Mouse (Mus musculus) hematopoietic stem cell, adult 5-6 weeks (primary cell): ENCODE measurements around the gene Stk32c. TPM values are rescaled to one million over a fixed set of nuclear protein-coding genes. Genes with fewer than 3 reads are reported as not detected.

ENCODE experiments used
- ATAC-seq, 2 experiments: fragments of 125-278 bp in 1 of 2; replicated peaks in 1 of 2; 2 replicates each; pipeline ENCODE4 v1.8.0; 2016 to 2017; ENCODE audit warnings: inconsistent platforms in 2 of 2, mild to moderate bottlenecking in 2 of 2, moderate number of reproducible peaks in 2 of 2, low read depth in 1 of 2, moderate TSS enrichment in 1 of 2; ENCODE audit not compliant: low FRiP score in 2 of 2, poor library complexity in 2 of 2, severe bottlenecking in 2 of 2, insufficient read depth in 1 of 2, low TSS enrichment in 1 of 2
- total RNA-seq: library from RNA; stranded (forward); fragments of 172-1452, 232-1000 nt; gene quantifications from 2 replicates; pipeline ENCODE4 v1.2.3, GENCODE M21; 2017

Stk32c gene
- total RNA-seq, 1 experiment from 2014 or later, result not detected

DNA sequence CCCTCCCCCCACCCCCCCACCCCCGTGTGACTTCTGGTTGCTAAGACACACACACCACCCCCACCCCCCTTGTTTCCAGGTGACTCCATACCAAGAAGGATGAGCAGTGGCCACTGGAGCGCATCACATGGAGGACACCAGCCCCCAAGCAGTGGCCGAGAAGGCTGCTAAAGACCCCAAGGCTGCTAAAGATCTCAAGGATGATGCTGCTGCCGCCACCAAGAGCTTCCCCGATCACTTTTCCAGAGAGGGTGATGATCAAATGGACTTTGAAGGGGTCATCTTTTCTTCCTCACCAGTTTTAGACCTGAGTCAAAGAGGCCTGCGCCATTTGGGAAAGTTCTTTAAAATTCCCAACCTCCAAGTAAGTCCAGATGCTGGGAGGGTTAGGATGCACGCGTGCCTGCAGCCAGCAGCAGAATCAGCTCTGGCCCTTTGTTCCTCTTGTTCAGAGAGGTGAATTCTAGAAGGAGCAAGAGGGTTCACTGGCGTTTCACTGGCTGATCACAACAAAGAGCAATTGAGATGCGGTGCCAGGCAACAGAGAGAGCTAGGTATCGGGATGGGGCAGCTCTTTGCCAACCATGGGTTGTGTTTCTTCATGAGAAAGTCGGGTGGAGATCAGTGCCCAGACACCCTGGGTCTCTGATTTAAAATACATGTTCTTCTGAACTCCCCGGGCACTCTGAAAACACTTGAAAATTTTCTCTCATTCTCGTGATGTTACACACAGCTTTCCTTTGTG is 1.7 kb upstream of the Stk32c start:
- ATAC-seq, result no peak

DNA sequence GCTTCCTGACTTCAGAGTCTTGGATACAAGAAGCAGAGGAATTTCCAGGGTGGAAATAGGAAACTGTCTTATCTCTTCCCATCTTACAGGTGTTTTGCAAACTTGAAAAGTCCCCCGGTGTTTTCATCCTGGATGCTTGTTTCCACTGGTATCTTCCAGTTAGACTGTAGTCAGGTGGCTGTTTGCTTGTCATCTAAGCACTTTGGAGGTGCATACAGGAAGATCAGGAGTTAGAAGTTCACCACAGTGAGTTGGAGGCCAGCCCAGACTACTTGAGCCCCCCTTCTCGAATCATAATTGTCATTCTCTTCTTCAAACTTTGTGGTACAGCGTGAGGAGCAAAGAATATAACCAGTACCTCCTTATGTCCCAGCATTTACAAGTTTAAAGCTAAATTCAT is 1.1 kb upstream of the Stk32c start:
- no peak for ATAC-seq

DNA sequence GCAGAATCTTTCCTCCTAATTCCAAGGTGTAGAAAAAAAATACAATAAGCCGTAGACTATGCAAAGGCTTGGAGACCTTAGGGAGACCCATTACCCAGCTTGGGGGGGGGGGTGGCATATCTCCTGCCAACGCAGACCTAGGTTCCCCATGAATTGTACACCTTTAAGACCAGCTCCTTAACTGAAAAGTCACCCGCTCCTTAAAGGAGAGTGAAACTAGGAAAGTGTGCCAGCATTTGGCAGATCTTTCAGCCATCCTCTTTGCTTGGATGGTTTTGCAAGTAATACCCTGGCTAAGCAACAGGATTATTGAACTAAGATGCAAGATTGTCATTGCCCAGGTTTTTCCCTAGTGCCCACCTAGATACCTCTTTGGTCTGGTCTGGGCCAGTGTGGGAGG is 644 bp upstream of the Stk32c start:
- ATAC-seq, result no peak

DNA sequence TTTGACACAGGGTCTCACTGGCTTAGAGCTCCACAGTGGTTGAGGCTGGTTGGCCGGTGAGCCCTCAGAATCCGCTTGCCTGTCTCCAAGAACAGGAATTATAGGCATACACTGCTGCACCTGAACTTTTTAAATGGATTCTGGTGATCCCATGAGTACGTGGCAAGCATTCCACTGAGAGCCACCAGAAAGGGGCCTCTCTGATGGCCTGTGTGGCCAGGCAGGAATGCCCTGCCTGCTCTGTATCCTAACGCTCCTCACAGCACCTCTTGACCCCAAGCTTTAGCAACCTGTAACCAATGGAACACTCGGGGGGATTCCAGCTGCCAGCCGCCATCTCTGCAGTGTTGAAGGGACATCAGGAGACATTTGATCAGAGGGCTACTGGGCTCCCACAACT is 1.3 kb downstream of the Stk32c start:
- ATAC-seq, result no peak

DNA sequence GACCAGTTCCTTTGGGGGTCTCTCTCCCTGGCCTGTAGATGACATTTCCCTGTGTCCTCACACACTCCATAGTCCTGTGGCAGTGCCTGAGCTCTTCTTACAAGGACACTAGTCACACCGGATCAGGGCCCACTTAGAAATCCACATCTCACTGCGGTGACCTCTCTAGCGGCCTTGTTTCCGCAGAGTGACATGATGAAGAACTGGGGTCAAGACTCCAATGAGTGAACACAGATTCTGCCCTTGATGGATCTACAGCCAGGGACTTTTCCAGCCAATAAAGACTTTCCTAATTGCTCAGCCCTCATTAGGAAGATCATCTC is 4.4 kb downstream of the Stk32c start:
- ATAC-seq, result no peak

DNA sequence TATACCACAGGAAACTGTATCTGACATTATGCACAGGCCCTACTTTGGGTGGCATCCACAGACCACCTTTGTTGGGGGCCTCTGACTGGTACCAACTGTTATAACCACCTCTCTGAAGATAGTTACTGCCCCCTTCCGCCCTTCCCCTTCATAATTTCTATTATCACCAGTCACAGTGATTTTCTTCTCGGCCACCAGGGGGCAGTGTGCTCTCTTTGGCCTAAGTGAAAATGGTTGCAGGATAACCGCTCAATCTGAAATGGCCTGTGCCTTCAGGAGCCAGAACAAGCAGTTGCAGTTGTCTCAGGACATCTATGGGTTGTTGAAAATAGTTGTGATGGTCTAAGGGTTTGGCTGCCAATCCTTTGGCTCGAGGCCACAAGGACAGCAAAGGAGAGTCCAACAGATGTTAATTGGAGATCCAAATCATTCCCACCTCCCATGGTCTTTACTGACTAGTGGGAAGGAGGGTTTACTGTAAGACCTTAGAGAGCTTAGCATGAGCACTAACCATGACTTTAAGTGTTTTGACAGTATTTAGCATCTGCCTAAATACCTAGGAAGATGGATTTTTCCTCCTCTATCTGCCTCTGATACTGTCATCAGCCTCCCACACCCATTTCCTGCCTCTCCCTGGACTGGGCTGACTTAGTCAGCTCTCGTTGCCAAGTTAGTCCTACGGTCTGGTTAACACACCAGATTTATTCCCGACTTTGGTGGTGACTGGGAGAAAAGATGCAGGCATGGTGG is 4.9 kb downstream of the Stk32c start:
- peak; percentile 79 to 81 for ATAC-seq

DNA sequence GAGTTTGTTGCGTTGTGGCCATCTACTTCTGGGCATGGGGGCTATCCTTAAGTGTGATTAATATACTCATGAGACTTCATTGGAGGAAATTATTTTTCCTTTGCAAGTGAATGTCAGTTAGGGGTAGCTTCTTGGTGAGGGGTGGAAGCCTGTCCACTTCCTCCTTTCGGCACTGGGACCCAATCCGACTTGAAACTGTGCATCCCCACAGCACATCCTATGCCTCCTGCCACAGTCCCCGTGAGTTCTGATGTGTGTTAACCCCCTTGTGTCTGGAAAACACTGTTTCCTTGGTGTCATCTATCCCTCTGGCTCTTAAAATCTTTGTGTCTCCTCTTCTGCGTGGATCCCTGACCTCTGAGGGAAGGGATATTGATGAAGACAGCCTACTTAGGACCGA is 11.9 kb downstream of the Stk32c start:
- ATAC-seq, result no peak

DNA sequence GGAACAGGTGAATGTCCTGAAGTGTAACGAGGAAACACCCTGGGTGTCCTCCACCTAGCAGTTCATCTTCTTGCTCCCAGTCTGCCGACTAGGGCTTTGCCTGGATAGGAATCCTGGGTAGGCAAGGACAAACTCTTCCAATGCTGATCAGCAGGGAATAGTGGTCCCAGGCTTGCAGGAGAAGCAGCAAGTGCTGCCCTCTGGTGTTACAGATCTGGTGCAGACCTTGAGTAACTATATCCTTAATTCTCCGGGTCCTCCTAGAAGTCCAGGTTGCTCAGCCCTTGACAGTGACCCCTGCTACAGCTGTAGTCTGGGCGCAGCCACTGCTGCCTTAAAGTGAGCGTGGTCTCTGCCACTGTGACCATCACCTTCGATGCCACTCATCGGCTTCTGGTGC is 13.0 kb downstream of the Stk32c start:
- peak; percentile 67 to 69 for ATAC-seq

DNA sequence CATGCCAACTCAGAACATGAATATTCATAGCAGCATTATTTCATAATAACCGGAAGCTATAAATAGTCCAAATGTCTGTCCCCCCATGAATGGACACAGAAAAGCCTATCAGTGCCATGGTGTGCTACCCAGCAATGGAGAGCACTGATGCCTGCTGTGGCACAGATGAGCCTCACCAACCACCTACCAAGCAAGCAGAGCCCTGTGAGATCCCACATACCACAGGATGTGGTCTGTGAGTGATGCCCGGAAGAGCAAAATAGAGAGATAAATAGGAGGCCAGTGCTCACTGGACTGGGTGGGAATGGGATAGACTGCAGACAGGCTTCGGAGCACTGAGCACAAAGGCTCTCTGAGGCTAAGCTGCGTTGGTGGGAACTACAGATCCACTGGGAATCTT is 16.1 kb downstream of the Stk32c start:
- peak; percentile 41 to 54; a peak in 2 of 4 replicates for ATAC-seq

DNA sequence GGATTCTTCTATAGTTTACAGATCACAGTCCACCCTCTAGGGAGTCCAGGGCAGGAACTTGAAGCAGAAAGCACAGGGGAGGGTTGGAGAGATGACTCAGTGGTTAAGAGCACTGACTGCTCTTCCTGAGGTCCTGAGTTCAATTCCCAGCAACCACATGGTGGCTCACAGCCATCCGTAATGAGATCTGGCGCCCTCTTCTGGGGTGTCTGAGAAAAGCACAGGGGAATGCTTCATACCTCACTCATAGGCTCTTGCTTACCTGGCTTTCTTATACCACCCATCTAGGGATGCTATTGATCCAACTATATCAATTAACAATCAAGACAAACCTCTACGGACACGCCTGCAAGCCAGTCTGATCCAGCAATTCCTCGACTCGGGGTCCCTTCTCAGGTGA is 21.5 kb downstream of the Stk32c start:
- ATAC-seq, result no peak

DNA sequence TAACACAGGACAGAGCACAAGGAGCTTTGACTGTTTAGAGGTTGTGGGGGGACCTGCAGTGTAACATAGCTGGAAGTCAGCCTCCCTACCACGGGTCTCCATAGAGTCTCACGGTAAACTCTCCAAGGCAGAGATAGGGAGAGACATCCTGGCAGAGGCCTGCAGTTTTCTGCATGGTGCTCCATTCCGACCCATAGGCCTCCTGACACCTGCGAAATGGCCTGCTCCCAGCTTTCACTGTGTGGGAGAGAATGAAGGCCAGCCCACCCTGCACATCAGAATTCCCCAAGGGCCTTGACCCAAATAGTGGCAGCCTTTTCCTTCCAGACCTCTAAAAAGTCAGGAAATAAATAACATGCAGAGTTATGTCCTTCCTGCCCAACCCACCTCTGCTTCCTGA is 22.5 kb downstream of the Stk32c start:
- ATAC-seq, result no peak

DNA sequence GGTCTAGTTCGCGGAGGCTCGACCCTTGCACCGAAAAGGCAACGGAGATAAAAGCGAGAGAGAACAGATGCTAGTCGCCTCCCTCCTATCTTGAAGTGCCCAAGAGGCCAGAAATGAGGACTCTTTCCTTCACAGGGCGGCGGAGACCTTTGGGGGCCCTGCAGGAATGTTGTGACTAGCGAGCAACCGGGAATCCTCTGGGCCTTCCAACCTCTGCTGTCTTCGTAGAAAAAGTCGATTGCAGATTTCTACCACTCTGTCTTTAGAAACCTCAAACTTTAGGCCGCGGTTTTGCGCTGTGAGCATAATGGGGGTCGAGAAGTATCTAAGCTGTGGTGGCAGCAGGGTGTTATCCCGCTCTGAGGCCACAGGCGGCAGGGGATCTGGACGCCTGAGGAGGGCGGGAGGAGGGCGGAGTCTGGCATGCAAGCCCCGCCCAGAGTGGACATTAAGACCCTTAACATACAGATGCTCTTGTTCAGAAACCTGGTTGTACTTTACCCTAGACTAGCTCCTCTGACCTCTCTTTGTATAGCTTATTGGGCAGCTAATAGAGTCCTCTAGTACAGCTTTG is 24.4 kb downstream of the Stk32c start:
- ATAC-seq, result peak; percentile 66 to 71

DNA sequence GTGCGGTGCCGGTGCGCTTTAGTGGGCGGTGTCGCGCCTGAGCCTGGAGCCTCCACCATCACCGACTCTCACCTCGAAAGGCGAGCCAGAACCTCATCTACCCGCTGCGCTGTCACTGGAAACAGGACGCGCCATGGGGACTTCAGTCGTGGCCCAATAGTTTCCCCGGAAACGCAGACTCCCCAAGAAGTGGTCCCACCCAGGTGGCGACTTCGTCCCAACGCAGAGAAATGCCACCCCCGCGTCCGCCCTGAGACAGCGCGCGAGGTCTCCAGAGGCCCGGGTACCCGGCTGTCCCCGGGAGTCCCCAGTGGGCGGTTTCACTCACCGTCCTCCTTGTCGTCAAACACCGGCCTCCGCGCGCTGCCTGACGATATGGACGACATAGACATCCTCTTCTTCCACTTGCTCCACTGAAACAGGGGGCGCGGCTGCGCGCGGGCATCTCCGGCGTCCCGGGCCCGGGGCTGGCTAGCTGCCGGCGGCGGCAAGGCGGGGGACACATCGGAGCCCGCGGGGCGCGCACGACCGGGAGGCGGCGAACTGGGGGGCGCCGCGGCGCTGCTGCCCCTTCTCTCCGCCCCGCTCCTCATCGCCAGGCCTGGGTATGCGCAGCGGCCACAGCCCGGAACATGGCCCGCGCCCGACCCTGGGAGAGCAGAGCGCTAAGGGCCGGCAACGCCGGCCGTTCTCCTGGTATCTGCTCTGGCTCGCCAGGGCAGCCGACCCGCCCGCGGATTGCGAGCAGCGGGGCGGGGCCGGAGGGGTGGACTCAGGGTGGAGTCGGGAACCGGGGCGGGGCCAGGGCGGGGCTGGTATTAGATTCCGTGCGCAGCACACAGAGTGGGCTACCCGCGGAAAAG is 25.1 kb downstream of the Stk32c start:
- peak; percentile 66 to 73; a peak in 3 of 4 replicates for ATAC-seq

DNA sequence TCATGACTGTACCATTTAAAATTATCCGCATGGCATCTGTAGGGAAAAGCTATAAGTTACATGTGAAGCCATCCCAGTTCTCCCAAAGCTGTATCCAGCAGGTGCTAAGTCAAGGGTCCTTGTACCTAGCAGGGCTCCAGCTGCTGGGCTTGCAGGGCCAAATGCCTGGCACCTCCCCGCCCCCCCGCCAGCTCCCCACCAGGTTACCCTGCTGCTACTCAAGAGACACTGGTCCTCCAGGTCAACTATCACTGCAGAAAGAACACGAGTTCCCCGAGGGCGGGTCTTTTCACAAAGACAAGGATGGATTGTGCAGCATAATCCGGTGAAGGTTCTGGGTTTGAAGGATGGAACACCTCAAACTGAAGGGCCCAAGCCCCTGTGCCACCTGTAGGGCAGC is 25.8 kb downstream of the Stk32c start:
- ATAC-seq, result no peak

DNA sequence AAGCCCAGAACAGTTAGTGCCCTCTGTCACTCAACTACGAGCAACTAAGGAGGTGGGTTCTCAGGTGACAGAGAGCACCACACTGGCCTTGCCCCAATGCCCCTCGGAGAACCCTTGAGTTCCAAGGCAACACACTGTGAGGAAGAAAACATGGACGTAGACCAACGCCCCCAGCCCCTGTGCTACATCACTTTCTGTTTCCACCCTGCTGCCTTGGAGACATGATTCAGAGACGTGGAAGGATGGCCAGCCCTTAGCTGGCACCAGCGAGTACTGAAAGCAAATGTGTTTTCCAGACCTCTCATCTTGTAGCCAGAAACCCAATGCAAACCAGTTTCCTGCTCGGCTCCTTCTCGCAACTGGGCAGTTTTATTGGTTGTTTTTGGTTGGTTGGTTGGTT is 26.7 kb downstream of the Stk32c start:
- no peak for ATAC-seq

DNA sequence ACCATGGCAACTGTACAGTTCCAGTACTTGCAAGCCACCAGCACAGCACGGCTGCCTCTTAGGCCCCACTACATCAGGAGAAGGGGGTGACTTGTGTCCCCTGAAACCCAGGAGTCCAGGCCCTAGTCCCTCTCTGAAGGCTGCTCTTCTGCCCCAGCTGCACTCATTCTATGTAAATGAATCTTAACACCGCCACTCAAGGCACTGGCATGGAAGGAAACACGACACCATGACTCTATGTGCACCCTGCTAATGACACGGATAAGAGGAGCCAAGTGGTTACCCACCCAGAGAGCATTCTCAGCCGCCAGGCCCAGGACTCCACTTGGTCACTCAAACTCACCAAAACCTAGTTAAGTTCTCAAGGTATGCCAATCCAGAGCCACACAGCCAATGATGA is 27.1 kb downstream of the Stk32c start:
- ATAC-seq, result no peak

DNA sequence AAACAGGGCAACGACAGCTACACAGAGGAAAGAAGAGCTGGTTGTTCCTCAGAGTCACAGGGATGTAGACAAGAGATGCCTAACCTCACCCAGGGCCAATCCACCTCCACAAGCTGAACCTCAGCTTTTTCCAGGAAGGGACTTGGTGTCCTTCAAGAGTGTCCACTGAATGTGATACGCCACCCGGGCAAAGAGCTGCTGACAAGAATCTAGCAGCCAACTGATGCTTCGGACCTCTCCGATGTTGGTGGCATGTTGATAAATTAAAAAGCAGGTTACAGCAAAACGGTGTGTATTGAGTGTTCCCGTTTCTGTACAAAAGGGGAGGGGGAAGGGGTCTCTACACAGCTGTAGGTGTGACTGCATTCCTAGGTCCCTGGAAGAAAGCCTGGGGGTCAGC is 28.3 kb downstream of the Stk32c start:
- ATAC-seq, result no peak

DNA sequence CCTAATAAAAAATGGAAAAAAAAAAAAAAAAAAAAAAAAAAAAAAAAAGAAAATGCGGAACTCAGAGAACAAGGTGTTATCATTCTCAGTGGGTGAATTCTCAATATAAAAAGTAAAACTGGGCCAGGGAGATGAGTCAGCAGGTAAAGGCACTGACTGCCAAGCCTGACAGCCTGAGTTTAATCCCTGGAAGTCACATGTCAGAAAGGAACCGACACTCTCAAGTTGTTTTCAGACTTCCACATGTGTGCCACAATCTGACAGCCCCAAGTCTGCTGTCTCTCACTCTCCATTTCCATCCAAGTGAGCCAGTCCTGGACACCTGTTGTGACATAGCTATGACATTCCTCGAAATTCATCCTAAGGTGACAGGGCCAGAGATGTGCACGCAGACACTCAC is 28.7 kb downstream of the Stk32c start:
- no peak for ATAC-seq
